Mouse (Mus musculus) intestine, embryonic 15.5 days (tissue): ENCODE measurements around the gene Ifng. TPM values are rescaled to one million over a fixed set of nuclear protein-coding genes. Genes with fewer than 3 reads are reported as not detected.
"Not testable (repeated sequence)": the region's sequence is repeated elsewhere in the genome, so short reads cannot be mapped to it uniquely, and the experiment has no call there.

Experiments
- ATAC-seq: fragments of 200-750 bp; cut with Nextera tagmentation; 2 replicates; pipeline ENCODE4 v1.8.0; 2017; ENCODE audit warnings: moderate TSS enrichment, moderate library complexity
- H3K27ac ChIP-seq: fragments of 300-500 bp; sonication (generic); 2 replicates; pipeline ENCODE4 v1.5.1; 2015; ENCODE audit warnings: mild to moderate bottlenecking, inconsistent platforms
- H3K27me3 ChIP-seq: fragments of 300-500 bp; sonication (generic); replicated peaks from 2 replicates; pipeline ENCODE4 v1.6.1; 2015; ENCODE audit warnings: inconsistent platforms
- H3K36me3 ChIP-seq: fragments of 300-500 bp; sonication (generic); 2 replicates; pipeline ENCODE4 v1.6.1; 2015; ENCODE audit warnings: inconsistent platforms
- H3K4me1 ChIP-seq: fragments of 300-500 bp; sonication (generic); replicated peaks from 2 replicates; pipeline ENCODE4 v1.6.1; 2015; ENCODE audit warnings: inconsistent platforms
- H3K4me2 ChIP-seq: fragments of 300-500 bp; sonication (generic); replicated peaks from 2 replicates; pipeline ENCODE4 v1.6.1; 2015; ENCODE audit warnings: mild to moderate bottlenecking, inconsistent platforms
- H3K4me3 ChIP-seq: fragments of 300-500 bp; sonication (generic); replicated peaks from 2 replicates; pipeline ENCODE4 v1.5.1; 2015; ENCODE audit warnings: inconsistent platforms
- H3K9ac ChIP-seq: fragments of 300-500 bp; sonication (generic); 2 replicates; pipeline ENCODE4 v1.6.1; 2015; ENCODE audit warnings: inconsistent platforms
- H3K9me3 ChIP-seq: fragments of 300-500 bp; sonication (generic); 2 replicates; pipeline ENCODE4 v1.6.1; 2016; ENCODE audit warnings: inconsistent platforms
- WGBS: fragments of 180-500 bp; shearing (Covaris S2); methylation state at CpG from one replicate; pipeline ENCODE4 v1.1.7; 2015; 5-methylcytosine and 5-hydroxymethylcytosine counted together
- polyA plus RNA-seq: library from polyadenylated mRNA; unstranded; fragments of >200 nt; fragmentation: Nextera tagmentation; extraction: Ambion mirVana; gene quantifications from 2 replicates; pipeline ENCODE4 v1.2.1, GENCODE M21; 2015

The Ifng gene
- polyA plus RNA-seq, 1 experiment from 2014 or later, result not detected

- Histone ChIP-seq H3K27me3 (no peaks in the 10 kb centered on the region), H3K36me3 (no peaks in the 10 kb centered on the region), H3K4me3 (no peak overlapping the region), H3K4me2 (no peak overlapping the region), H3K9ac (no peak overlapping the region), H3K27ac (no peak overlapping the region), H3K9me3 (no peaks in the 10 kb centered on the region), H3K4me1 (no peaks in the 10 kb centered on the region)
- WGBS, result 79% methylated on average over 2 of the region's 2 CpGs
- no peak for ATAC-seq
Measured at GRCm38 (mm10) chr10:118451747-118452146, 10.9 kb downstream of the Ifng start.

DNA sequence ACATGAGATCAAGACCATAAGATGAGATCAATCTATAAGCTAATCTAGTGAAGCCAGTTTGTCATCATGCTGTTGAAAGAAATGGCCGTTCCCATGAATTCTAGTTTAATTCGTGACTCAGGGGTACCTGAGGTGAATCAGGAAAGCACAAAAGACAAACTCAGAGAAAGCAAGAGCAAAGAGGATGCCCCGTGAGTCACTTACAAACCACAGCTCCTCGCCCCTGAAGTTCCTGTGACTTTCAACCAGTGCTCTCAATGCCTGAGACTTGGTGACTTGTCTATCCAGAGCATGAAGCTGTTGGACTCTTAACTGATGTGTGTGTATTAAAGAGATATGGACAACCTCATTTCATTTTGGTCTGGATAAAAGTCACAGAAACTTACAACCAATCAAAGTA, 17.9 kb downstream of the Ifng start:
- Histone ChIP-seq H3K9ac (no peak overlapping the region), H3K4me3 (no peak overlapping the region), H3K4me1 (no peaks in the 10 kb centered on the region), H3K27me3 (no peaks in the 10 kb centered on the region), H3K9me3 (no peaks in the 10 kb centered on the region), H3K27ac (no peak overlapping the region), H3K36me3 (no peaks in the 10 kb centered on the region), H3K4me2 (no peak overlapping the region)
- no peak for ATAC-seq
- 83% methylated on average over 4 of the region's 4 CpGs for WGBS

DNA sequence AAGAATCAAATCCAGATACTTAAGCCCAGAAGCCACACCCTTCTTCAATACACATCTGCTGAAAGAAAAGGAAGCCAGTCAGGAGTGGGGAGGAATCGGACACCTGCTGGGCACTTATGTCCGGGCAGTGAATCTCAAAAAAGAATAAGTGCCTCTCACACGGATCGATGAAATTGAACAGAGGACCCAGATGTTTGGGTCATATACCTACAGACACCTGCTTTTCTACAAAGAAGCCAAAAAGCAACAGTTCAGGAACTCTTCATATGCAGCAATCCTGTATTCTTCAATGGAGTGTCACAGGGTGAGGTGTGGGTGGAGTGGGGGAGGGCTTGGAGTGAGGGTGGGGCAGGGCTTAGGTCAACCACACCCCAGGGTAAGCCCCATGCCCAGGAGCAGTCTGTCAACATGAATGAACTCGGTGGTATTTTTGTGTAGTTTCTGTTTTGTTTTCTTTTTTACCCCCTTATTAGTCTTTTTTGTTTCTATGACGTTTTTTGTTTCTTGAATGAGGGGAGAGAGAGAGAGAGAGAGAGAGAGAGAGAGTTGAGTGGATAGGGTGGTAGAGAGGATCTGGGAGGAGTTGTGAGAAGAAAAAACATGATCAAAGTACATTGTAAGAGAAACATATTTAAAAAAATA, 20.4 kb downstream of the Ifng start:
- no peak for ATAC-seq
- no peak overlapping the region for H3K9ac ChIP-seq
- no peaks in the 10 kb centered on the region for H3K4me1 ChIP-seq
- H3K36me3 ChIP-seq, result no peaks in the 10 kb centered on the region
- no peak overlapping the region for H3K27ac ChIP-seq
- H3K4me3 ChIP-seq, result no peak overlapping the region
- H3K27me3 ChIP-seq, result no peaks in the 10 kb centered on the region
- H3K4me2 ChIP-seq, result no peak overlapping the region
- 78% methylated on average over 6 of the region's 6 CpGs for WGBS
- H3K9me3 ChIP-seq, result no peaks in the 10 kb centered on the region; the same call in 1 of the 2 replicates

DNA sequence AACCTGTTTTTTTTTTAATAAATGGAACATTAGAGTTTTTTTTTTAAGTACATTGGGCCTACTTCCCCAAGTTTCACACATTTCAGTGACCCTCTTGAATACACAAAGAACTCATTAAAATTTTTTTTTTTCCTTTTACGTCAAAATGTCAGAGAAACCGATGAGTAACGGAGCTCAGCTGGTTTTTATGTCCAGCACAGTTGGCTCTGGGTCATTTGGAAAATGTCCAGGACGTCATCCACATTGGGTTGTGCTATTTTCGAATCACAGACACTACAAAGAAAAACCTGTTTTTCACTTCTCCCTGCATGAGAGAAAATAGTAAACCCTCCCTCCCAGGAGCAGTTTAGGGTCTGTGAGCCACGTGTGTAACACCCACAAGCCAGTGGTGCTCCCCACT, 25.6 kb downstream of the Ifng start:
- no peaks in the 10 kb centered on the region for H3K36me3 ChIP-seq
- H3K4me2 ChIP-seq, result no peak overlapping the region
- 59% methylated on average over 6 of the region's 6 CpGs for WGBS
- H3K9ac ChIP-seq, result no peak overlapping the region
- H3K27ac ChIP-seq, result no peak overlapping the region
- no peak for ATAC-seq
- no peaks in the 10 kb centered on the region for H3K27me3 ChIP-seq
- H3K9me3 ChIP-seq, result no peaks in the 10 kb centered on the region; the same call in 1 of the 2 replicates
- no peak overlapping the region for H3K4me3 ChIP-seq
- no peaks in the 10 kb centered on the region for H3K4me1 ChIP-seq

DNA sequence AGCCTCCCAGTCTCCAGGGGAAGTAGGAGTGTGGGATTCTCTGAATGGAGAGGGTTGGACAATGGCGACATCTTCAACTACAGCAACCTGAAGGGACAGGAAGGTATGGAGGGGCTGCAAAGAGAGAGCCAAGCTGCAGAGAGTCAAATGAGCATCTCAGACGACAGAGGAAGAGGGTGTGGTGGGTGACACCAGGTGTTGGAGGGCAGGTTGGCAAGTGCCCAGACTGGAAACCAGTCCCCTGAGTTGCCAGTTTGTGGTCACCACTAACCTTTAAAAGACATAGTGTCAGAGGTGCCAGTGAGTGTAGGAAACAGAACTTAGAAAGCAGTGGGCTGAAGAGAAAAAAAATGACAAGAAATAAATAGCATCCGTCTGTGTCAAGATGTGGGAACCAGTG, 28.2 kb downstream of the Ifng start:
- 83% methylated on average over 3 of the region's 3 CpGs for WGBS
- Histone ChIP-seq H3K4me2 (no peak overlapping the region), H3K27me3 (no peaks in the 10 kb centered on the region)

GRCm38 (mm10) chr10:118470296-118470957, 29.6 kb downstream of the Ifng start:
- Histone ChIP-seq H3K27ac (no peak overlapping the region), H3K9me3 (no peaks in the 10 kb centered on the region), H3K27me3 (no peaks in the 10 kb centered on the region), H3K4me2 (no peak overlapping the region), H3K36me3 (no peaks in the 10 kb centered on the region), H3K4me1 (no peaks in the 10 kb centered on the region), H3K4me3 (no peak overlapping the region), H3K9ac (no peak overlapping the region)
- ATAC-seq, result no peak
- WGBS, result 47% methylated on average over 13 of the region's 13 CpGs

More for the DNA sequence above, 28.2 kb downstream of the Ifng start:
- H3K9ac ChIP-seq, result no peak overlapping the region
- H3K4me3 ChIP-seq, result no peak overlapping the region
- no peak overlapping the region for H3K27ac ChIP-seq
- no peak for ATAC-seq
- no peaks in the 10 kb centered on the region for H3K36me3 ChIP-seq
- no peaks in the 10 kb centered on the region; the same call in 1 of the 2 replicates for H3K9me3 ChIP-seq
- no peaks in the 10 kb centered on the region for H3K4me1 ChIP-seq

DNA sequence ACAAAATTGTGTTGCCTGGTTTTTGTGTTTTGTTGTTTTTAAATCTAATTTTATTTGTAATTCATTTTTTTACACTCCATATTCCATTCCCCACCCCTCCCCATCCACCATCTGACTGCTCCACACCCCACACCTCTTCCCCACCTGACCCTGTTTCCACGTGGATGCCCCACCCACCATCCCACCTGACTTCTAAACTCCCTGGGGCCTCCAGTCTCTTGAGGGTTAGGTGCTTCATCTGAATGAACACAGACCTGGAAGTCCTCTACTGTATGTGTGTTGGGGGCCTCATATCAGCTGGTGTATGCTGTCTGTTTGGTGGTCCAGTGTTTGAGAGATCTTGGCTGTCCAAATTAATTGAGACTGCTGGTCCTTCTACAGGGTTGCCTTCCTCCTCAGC, 32.0 kb downstream of the Ifng start:
- ATAC-seq, H3K4me1 ChIP-seq, H3K9ac ChIP-seq, H3K9me3 ChIP-seq, H3K27me3 ChIP-seq, H3K36me3 ChIP-seq, H3K4me3 ChIP-seq, H3K4me2 ChIP-seq, H3K27ac ChIP-seq: not testable (repeated sequence)
- WGBS, result 74% methylated on average over 1 of the region's 1 CpGs

DNA sequence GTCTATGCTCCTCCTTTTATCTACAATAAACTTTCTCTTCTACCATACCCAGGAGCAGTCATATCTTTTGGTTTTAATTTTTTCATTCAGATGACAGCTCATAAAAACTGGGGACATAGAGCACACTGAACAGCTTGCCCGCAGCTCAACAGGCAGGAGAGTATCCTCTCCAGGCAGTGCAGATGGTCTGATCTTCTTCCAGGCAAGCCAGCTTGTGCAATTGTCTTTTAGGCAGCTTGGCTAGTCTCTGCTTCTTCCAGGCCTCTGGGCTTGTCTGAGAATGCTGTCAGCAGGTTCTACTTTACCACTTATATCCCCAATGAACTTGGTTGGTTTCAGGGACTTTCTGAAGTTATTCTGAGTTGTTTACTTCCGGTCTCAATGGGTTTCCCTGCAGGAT, 35.9 kb downstream of the Ifng start:
- Histone ChIP-seq H3K9ac (no peak overlapping the region), H3K4me2 (no peak overlapping the region), H3K9me3 (no peaks in the 10 kb centered on the region), H3K36me3 (no peaks in the 10 kb centered on the region), H3K27me3 (no peaks in the 10 kb centered on the region), H3K27ac (no peak overlapping the region), H3K4me3 (no peak overlapping the region), H3K4me1 (no peaks in the 10 kb centered on the region)
- WGBS, result 90% methylated on average over 2 of the region's 2 CpGs
- no peak for ATAC-seq

- no peak for ATAC-seq
- Histone ChIP-seq H3K27ac (no peak overlapping the region), H3K36me3 (no peaks in the 10 kb centered on the region), H3K27me3 (no peaks in the 10 kb centered on the region), H3K4me2 (no peak overlapping the region), H3K4me3 (no peak overlapping the region), H3K9me3 (no peaks in the 10 kb centered on the region), H3K9ac (no peak overlapping the region), H3K4me1 (no peaks in the 10 kb centered on the region)
- WGBS, result 82% methylated on average over 2 of the region's 2 CpGs
Measured at GRCm38 (mm10) chr10:118477297-118477696, 36.5 kb downstream of the Ifng start.

- 75% methylated on average over 4 of the region's 4 CpGs for WGBS
- no peaks in the 10 kb centered on the region for H3K4me1 ChIP-seq
- no peak overlapping the region for H3K9ac ChIP-seq
- H3K36me3 ChIP-seq, result no peaks in the 10 kb centered on the region
- H3K4me2 ChIP-seq, result no peak overlapping the region
- ATAC-seq, result no peak
- H3K4me3 ChIP-seq, result no peak overlapping the region
- H3K27me3 ChIP-seq, result no peaks in the 10 kb centered on the region
- H3K9me3 ChIP-seq, result no peaks in the 10 kb centered on the region
- no peak overlapping the region for H3K27ac ChIP-seq
Measured at GRCm38 (mm10) chr10:118479244-118479643, 38.4 kb downstream of the Ifng start.

GRCm38 (mm10) chr10:118480118-118480517, 39.3 kb downstream of the Ifng start:
- no peak for ATAC-seq
- Histone ChIP-seq H3K36me3 (no peaks in the 10 kb centered on the region), H3K9me3 (no peaks in the 10 kb centered on the region), H3K27ac (no peak overlapping the region), H3K4me2 (no peak overlapping the region), H3K4me1 (no peaks in the 10 kb centered on the region), H3K4me3 (no peak overlapping the region), H3K9ac (no peak overlapping the region), H3K27me3 (no peaks in the 10 kb centered on the region)
- WGBS, result 99% methylated on average over 5 of the region's 5 CpGs

- no peaks in the 10 kb centered on the region for H3K4me1 ChIP-seq
- ATAC-seq, result no peak
- WGBS, result 84% methylated on average over 7 of the region's 7 CpGs
- H3K4me3 ChIP-seq, result no peak overlapping the region
- no peak overlapping the region for H3K9ac ChIP-seq
- H3K4me2 ChIP-seq, result no peak overlapping the region
- no peaks in the 10 kb centered on the region for H3K9me3 ChIP-seq
- no peaks in the 10 kb centered on the region for H3K27me3 ChIP-seq
- no peak overlapping the region for H3K27ac ChIP-seq
- no peaks in the 10 kb centered on the region for H3K36me3 ChIP-seq
Measured at GRCm38 (mm10) chr10:118480793-118481192, 39.9 kb downstream of the Ifng start.

GRCm38 (mm10) chr10:118494109-118494508, 53.3 kb downstream of the Ifng start:
- no peak overlapping the region for H3K4me3 ChIP-seq
- no peak overlapping the region for H3K9ac ChIP-seq
- ATAC-seq, result no peak
- H3K9me3 ChIP-seq, result no peaks in the 10 kb centered on the region
- no peaks in the 10 kb centered on the region for H3K27me3 ChIP-seq
- no peaks in the 10 kb centered on the region for H3K36me3 ChIP-seq
- no peak overlapping the region for H3K4me2 ChIP-seq
- no peaks in the 10 kb centered on the region for H3K4me1 ChIP-seq
- 89% methylated on average over 1 of the region's 1 CpGs for WGBS
- no peak overlapping the region for H3K27ac ChIP-seq
